Mouse (Mus musculus) spleen, postnatal 10 days (tissue): ENCODE data around the gene Ddx42.
"Not testable (repeated sequence)": the region's sequence is repeated elsewhere in the genome, so short reads cannot be mapped to it uniquely, and the experiment has no call there.

ENCODE experiments used
- DNase-seq, 2 experiments: peaks; one replicate each; pipeline ENCODE4 v3.0.0; 2021 to 2022; ENCODE audit warnings: low spot score in 2 of 2

Ddx42 gene

DNA sequence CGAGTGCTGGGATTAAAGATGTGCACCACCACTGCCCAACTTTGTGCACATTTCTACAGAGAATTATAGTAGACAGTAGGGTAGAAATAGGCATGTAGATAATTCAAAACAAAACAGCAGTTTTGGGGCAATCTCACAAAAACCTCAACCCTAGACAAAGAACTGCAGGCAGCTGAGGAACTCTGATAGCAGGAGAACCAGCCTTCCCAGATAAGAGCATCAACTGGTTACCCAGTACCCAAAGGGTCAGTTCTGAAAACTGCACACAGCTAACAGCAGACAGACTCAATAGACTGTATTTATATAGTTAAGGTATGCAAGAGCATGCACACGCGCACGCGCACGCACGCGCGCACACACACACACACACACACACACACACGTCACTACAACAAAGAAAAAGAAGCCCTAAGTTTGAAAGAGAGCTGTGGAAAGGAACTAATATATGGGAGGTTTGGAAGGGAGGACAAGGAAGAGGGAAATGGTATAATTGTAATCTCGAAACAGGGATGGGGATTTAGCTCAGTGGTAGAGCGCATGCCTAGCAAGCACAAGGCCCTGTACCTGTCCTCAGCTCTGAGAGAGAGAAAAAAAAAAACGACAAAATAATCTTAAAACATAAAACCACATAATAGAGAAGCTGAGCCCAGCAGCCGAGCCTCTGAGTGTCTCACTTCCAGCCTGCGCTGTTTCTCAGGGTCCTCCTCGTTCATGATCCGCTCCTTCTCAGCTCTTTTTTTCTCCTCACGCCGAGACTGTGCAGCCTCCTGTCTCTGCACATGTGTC lies 15.2 kb upstream of the Ddx42 start:
- no peak for DNase-seq

DNA sequence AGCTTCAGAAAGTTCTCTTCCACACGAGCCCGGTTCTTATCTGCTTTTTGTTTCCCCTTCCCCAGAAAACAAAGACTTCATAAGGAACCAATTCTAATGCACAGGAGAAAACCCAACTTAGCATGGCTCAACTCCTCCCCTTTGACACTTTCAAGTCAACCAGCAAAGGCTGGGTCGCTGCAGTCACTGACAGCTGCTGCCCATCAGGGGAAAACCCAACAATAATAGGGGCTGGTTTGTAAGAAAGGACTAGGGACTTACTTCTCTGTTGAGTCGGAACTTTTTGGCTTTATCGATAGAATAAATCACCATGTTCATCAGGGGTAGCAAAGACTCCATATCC lies 14.6 kb upstream of the Ddx42 start, which contains the start of gene Strada:
Gene Strada, minus strand, starts transcription at position 46 of the 343 bp plus-strand sequence.
- DNase-seq, result no peak

- no peak for DNase-seq
These were observed 4.0 kb upstream of the Ddx42 start for GRCm38 (mm10) chr11:106212771-106213170.

- no peak for DNase-seq
These were observed 1.9 kb upstream of the Ddx42 start for GRCm38 (mm10) chr11:106214856-106215255.

DNA sequence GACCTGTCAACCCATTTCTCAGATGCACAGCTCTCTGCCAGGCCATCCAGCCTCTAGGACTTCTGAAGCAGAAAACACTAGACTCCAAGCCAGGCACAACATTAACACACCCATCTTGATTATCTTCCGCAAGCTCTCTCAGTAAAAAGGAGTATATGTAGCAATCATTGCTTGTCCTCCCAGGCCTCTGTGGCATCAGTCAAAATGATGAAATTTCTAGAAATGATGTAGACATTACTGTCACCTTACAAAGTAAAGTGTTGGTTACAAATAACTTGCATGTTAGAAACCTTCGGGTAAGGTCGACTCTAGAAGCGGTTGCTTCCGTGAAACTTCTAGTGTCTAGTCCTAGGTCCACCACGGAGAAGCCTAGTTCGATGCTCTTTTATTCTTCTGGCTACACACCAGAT lies 1.3 kb upstream of the Ddx42 start:
- no peak for DNase-seq

GRCm38 (mm10) chr11:106215927-106216729 lies 598 bp upstream of the Ddx42 start, which contains the start of gene Ccdc47:
Gene Ccdc47, minus strand, starts transcription at chr11:106216344.
- DNase-seq, result peak; percentile 84 to 94

DNA sequence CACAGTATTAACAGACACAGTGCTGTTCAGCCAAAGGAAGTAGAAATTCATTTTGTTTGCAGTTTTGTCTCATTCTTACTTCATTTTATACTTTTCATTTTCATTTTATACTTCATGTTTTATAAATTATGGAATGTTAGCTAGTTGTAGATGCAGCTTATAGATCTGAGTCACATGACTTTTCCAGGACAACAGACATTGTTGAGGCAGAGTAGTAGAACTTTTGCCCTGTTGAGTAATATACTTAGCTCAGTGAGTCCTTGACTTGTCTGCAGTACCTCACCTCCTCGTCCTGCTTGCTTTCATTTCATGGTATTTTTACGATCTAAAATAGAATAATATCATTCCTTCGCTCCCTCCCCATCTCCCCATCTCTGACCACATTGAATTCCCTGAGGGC lies 3.9 kb downstream of the Ddx42 start:
- DNase-seq, result no peak

GRCm38 (mm10) chr11:106233978-106234377 lies 17.3 kb downstream of the Ddx42 start:
- not testable (repeated sequence) for DNase-seq

DNA sequence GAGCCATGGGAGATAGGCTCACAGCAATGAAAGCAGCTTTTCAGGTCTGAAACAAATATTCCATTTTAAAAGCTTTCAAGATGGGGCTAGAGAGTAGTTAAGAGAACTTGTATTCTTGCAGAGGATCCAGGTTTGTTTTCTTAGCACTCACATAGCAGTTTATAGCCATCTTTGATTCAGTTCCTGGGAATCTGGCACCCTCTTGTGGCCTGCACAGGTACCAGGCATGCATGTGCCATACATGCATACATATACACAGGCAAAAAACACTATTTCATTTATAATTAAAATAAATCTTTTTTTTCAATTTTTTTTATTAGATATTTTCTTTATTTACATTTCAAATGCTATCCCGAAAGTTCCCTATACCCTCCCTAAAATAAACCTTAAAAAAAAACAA lies 30.1 kb downstream of the Ddx42 start:
- DNase-seq, result peak in 1 of 2 experiments; percentile 53

DNA sequence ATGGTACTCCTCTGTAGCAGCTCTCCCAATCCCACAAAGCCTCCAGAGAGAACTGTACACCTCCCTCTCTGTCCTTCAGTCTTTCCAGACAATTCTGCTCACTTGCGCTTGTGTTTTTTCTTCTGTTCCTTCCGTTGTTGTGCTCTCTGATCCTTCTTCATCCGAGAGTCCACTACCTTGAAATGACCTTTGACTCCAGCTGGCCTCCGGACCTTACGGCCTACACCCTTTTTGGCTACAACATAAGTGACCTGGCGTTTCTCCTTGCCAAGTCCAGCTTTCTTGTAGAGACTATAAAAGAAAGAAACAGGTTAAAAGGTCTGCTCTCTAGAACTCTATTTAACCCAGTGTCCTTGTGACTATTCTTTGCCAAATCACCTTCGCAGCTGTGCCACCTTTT lies 32.6 kb downstream of the Ddx42 start:
- no peak for DNase-seq

- no peak for DNase-seq
These were observed 38.0 kb downstream of the Ddx42 start for GRCm38 (mm10) chr11:106254767-106255166.

GRCm38 (mm10) chr11:106255174-106255573 lies 38.4 kb downstream of the Ddx42 start:
- DNase-seq, result no peak

DNA sequence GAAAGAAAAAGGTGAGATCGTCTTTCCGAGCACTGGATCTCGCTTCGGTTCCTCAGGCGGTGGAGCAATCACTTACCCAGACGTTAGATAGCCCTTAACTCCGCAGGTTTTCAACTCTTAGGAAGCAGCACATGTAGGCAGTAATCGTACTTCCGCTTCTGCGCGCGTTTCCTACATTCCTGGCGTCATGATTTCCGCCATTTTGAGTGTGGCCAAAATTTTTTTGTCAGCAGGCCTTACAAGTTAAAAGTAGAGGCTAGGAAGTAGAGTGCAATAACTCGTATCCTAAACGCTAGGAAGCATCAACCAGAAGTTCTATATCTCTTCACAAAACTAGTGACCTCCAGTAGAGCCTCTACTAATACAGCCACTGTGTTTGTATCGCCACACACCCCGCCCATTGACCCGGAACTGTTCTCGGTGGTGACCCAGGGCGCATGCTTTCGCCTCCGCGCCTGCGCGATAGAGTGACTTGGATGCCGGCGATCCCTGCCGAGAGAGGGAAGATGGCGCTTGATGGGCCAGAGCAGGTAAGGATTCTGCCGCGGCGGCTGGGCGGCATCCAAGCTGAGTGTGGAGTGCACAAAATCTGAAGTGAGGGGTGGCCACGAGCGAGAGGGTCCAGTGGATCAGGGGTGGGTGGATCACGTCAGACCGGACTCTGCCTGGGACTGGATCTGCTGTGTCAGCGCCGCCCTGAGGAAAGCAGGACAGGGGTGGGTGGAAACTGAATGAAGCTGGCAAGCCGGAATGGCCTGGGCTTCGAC lies 39.1 kb downstream of the Ddx42 start, which contains the start of the genes Ftsj3 and Psmc5:
Gene Ftsj3, minus strand, starts transcription at position 395 of the 767 bp plus-strand sequence.
Gene Psmc5, plus strand, starts transcription at position 470 of the 767 bp plus-strand sequence.
- peak; percentile 98 to 100 for DNase-seq

DNA sequence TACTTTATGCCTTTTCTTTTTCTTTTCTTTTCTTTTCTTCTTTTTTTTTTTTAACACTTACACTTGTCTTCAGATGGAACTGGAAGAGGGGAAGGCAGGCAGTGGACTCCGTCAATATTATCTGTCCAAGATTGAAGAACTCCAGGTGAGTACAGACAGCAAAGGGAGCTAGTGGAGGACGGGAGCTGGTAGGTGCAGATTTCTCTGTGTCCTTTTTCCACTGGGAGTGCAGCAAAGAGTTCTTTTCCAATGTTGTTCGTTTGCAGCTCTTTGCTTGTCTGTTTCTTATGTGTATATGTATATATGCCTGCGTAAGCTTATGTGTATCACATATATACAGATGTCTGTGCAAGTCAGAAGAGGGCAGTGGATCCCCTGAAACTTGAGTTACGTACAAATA lies 40.0 kb downstream of the Ddx42 start:
- DNase-seq, result peak in 1 of 2 experiments; percentile 47

GRCm38 (mm10) chr11:106260826-106261450 lies 44.2 kb downstream of the Ddx42 start:
- no peak for DNase-seq

- DNase-seq, result no peak
These were observed 47.2 kb downstream of the Ddx42 start for GRCm38 (mm10) chr11:106263963-106264362.

GRCm38 (mm10) chr11:106264988-106265387 lies 48.3 kb downstream of the Ddx42 start:
- no peak for DNase-seq

DNA sequence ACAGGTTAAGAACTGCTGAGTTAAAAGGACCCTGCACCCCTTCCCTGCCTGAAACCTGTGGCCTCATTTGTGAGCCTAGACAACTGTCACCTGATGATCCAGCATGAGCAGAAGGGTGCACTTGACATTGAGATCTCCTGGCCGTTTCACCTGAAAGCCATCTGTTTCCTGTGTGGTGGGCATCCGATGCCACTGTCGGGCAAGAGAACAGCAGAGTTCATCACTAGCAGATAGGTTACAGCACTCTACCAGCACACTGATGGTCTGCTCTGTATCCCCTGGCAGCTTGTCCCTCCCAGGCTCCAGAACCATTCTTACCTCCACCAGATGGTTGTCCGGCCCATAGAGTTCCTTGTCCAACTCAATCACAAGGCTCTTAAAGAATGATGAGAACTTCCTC lies 48.8 kb downstream of the Ddx42 start:
- no peak for DNase-seq

- no peak for DNase-seq
These were observed 49.7 kb downstream of the Ddx42 start for GRCm38 (mm10) chr11:106266431-106266830.

DNA sequence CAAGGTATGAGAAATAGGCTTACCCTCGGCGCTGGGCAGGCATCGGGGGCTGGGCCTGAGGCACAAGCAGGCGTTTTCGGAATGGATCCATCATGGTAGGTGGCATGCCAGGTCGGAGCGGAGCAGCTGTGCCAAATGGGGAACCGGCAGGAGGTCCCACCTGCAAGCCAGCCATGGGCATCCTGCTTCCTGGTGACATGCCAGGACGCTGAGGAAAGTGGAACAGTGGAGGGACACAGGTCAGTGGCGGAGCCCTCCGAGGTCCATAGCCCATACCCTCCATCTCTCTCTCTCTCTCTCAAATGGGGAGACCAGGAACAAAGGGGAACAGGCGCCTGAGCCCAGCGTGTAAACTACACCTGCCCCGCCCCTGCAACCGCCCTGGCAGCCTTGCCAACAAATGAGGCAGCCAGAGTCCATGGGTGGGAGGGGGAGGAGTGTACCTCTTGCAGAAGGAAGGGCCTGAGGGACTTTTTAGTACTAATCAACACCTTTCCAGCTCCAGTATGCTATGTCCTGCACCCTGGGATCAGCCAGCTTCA lies 50.7 kb downstream of the Ddx42 start:
- peak in 1 of 2 experiments; percentile 32 for DNase-seq

DNA sequence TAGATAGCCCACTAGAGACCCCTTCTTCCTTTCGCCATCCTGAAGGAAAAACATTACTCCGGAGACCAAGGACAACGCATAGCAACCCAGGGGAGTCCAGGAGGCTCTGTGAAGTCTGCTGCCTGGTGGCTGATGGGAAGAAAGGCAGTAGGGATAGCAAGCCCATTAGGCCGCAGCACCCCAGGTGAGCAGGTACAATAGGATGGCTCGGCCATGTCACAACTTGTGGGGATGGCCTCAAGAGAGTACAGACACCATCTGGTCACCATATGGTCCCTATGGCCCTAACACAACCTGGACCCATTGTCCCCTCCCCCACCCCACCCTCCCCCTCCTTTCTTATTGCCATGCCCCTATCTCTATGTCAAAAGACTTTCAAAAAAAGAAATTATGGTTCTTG lies 51.1 kb downstream of the Ddx42 start:
- DNase-seq, result no peak
